Mouse (Mus musculus) E14TG2a.4 (cell line): ENCODE data around the gene Tubgcp6.

ENCODE experiments used
- CTCF ChIP-seq: conservative IDR thresholded peaks from 2 replicates; pipeline ENCODE4 v1.5.1; 2014; ENCODE audit warnings: low read length
- POU5F1 ChIP-seq: IDR thresholded peaks from 2 replicates; pipeline ENCODE4 v1.6.1; 2014; ENCODE audit warnings: low read length, borderline replicate concordance

DNA sequence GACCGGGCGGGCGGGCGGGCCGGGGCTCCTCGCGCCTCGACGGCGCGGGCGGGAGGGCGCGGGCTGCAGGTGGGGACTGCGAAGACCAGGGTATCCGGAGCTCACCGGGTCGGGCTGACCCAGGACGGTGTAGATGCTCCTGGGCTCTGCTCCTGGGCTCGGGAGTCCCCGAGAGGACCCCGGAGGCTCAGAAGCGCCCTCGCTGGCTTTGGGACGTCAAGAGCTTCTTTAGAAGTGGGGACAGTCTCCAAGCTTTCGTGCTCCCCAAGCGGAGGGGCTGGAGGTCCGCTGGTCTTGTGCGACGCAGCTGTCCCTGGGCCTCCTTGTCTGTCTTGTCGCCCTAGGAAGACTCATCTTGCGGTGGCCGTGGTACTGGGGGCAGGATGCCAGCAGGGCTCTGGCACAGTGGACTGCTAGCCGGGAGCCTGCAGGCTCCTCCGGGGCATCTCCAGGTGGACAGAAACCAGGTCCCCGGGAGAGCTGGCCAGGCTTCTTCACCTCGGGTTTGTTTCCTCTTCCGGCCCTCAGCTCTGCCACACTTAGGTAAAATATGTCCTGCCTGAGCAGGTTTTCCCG, 46.7 kb downstream of the Tubgcp6 start:
- no peak for TF ChIP-seq CTCF
- no peak for TF ChIP-seq POU5F1
